Mouse (Mus musculus) lung, postnatal 36 days (tissue): ENCODE data around the gene Pias3.
"Not testable (repeated sequence)": the region's sequence is repeated elsewhere in the genome, so short reads cannot be mapped to it uniquely, and the experiment has no call there.

Experiments
- DNase-seq: peaks from one replicate; pipeline ENCODE4 v3.0.0; 2022; ENCODE audit warnings: mixed read lengths

The Pias3 gene

DNA sequence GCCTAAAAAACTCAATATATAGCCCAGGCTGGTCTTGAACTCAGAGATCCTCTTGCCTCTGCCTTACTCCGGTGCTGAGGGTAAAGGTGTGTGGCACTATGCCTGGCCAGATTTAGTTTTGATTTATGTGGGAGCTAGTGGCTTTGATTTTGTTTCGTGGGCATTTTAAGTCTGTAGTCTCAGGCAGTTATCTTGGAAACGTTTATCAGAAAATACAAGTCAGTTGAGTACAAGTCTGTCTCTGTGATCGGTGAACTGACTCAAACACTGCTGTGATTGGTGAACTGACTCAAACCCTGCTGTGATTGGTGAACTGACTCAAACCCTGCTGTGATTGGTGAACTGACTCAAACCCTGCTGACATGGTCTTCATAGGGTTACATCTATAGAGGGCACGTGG, 34.6 kb downstream of the Pias3 start:
- no peak for DNase-seq

- no peak for DNase-seq
Measured at GRCm38 (mm10) chr3:96733984-96734383, 37.8 kb downstream of the Pias3 start.

- DNase-seq: no peak
Measured at GRCm38 (mm10) chr3:96735200-96735599, 39.0 kb downstream of the Pias3 start.

- peak; percentile 34 for DNase-seq
Measured at GRCm38 (mm10) chr3:96737013-96737740, 41.0 kb downstream of the Pias3 start.

DNA sequence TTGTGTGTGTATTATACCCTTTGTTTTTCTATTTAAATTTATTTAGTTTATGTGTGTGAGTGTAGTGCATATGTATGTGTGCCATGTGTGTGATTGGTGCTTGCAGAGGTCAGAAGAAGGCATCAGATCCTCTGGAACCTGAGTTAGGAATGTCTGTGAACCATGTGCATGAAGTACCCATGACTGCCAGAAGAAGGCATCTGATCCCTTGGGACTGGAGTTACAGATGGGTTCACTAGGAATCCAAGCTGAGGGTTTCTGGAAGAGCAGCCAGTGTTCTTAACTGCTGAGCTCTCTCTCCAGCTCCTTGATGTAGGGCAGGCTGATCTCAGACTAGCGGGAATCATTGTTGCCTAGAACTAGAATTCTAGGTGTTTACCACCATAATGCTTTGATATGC, 41.8 kb downstream of the Pias3 start:
- DNase-seq: no peak

GRCm38 (mm10) chr3:96740279-96740678, 44.1 kb downstream of the Pias3 start:
- not testable (repeated sequence) for DNase-seq

- DNase-seq: no peak
Measured at GRCm38 (mm10) chr3:96744348-96744747, 48.2 kb downstream of the Pias3 start.

GRCm38 (mm10) chr3:96746829-96747228, 50.6 kb downstream of the Pias3 start:
- no peak for DNase-seq
